Comparison of ENCODE assay signal across 7 mouse cellular contexts in the genomic region with DNA sequence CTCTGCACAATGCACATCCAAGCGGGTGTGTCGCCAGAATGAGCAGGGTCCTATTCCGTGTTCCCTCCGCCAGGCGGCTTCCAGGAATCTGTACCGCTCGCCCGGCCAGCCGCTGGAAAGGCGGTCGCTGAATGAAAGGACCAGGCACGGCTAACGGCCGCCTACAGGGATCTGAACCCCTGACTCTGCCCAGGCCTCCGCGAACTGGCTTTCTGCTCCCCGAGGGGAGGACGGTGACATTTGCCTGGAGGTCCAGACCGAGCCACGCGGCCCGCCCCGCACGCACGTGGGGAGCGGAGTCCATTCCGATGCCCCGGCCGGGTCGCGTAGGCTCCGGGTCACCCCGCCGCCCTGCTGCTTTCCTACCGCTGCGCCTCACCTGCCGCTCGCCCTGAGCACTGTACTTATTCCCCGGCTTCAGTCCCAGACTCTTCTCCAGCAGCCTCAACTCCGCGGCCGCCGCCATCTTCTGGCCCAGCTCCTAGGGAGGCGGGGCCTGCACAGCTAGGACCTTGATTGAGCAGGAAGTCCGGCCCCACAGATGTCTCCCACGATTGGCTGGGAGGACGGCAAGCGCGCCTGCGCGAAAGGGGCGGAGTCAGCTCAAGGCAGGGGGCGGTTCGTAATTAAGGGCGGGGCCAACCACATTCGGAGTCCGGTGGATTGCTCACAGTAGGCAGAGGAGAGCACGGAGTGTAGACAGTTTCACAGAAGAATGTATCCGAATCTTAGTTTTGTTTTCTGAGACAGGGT. TPM values are rescaled to one million over a fixed set of nuclear protein-coding genes. Genes with fewer than 3 reads are reported as not detected.
A peak's percentile ranks its signal among the peaks of the same experiment; 100 is the strongest.
DNase-seq lines count a peak whose midpoint lies in the region; ATAC-seq lines count a peak whose summit lies in the region.

A gene (minus strand): TSS at position 531 of the 753 bp plus-strand sequence.

- H3K9ac ChIP-seq in midbrain, embryonic 13.5 days (replicated peaks), result peak within 1 kb of the TSS; percentile 82

- H3K4me1 ChIP-seq in embryonic facial prominence, embryonic 10.5 days, result peaks cover 13% of the 10 kb centered on the region
- H3K4me1 ChIP-seq in limb, embryonic 10.5 days, result peaks cover 9% of the 10 kb centered on the region
- peaks cover 15% of the 10 kb centered on the region for H3K4me1 ChIP-seq in midbrain, embryonic 13.5 days (replicated peaks)

- H3K36me3 ChIP-seq in embryonic facial prominence, embryonic 10.5 days (replicated peaks), result peaks cover 36% of the 10 kb centered on the region
- peaks cover 33% of the 10 kb centered on the region for H3K36me3 ChIP-seq in limb, embryonic 10.5 days
- H3K36me3 ChIP-seq in midbrain, embryonic 13.5 days, result peaks cover 23% of the 10 kb centered on the region

- peak within 1 kb of the TSS; percentile 95 for H3K4me3 ChIP-seq in embryonic facial prominence, embryonic 10.5 days
- peak within 1 kb of the TSS; percentile 94 for H3K4me3 ChIP-seq in limb, embryonic 10.5 days
- peak within 1 kb of the TSS; percentile 85 for H3K4me3 ChIP-seq in midbrain, embryonic 13.5 days (replicated peaks)

- peak; percentile 96 for DNase-seq in adrenal gland, postnatal 10 days
- peak; percentile 97 for DNase-seq in embryonic facial prominence, embryonic 10.5 days (ENCODE audit: low spot score)
- peak; percentile 96 for DNase-seq in kidney, adult 11 months
- peak; percentile 95 for DNase-seq in limb, embryonic 10.5 days (ENCODE audit: low spot score)
- peak; percentile 98 for DNase-seq in spleen, adult 12 weeks (ENCODE audit: low spot score)

- peak within 1 kb of the TSS; percentile 97 for H3K27ac ChIP-seq in embryonic facial prominence, embryonic 10.5 days (replicated peaks)
- H3K27ac ChIP-seq in limb, embryonic 10.5 days, result peak within 1 kb of the TSS; percentile 97
- H3K27ac ChIP-seq in midbrain, embryonic 13.5 days, result peak within 1 kb of the TSS; percentile 83

- ATAC-seq in granulocyte monocyte progenitor cell, adult 5-6 weeks (replicated peaks; ENCODE audit: poor library complexity, severe bottlenecking), result peak; percentile 97
- peak; percentile 99 for ATAC-seq in midbrain, embryonic 13.5 days

- no peaks in the 10 kb centered on the region for H3K27me3 ChIP-seq in embryonic facial prominence, embryonic 10.5 days (replicated peaks; ENCODE audit: low read depth, poor library complexity, severe bottlenecking)
- no peaks in the 10 kb centered on the region for H3K27me3 ChIP-seq in limb, embryonic 10.5 days (ENCODE audit: low read depth, poor library complexity, severe bottlenecking)
- H3K27me3 ChIP-seq in midbrain, embryonic 13.5 days, result no peaks in the 10 kb centered on the region

- H3K4me2 ChIP-seq in midbrain, embryonic 13.5 days (replicated peaks), result peak within 1 kb of the TSS; percentile 74

- under 1% methylated on average over 59 of the region's 59 CpGs for WGBS in embryonic facial prominence, embryonic 10.5 days
- under 1% methylated on average over 59 of the region's 59 CpGs for WGBS in limb, embryonic 10.5 days
- WGBS in midbrain, embryonic 13.5 days, result under 1% methylated on average over 58 of the region's 59 CpGs

- 0 out of 2 replicates have a peak, but pooled peaks cover 2% of the 10 kb centered on the region for H3K9me3 ChIP-seq in embryonic facial prominence, embryonic 10.5 days
- H3K9me3 ChIP-seq in limb, embryonic 10.5 days (replicated peaks), result no peaks in the 10 kb centered on the region
- no peaks in the 10 kb centered on the region for H3K9me3 ChIP-seq in midbrain, embryonic 13.5 days

RNA-seq across cellular contexts. Expression of the gene that starts here (rescaled TPM):
- total RNA-seq in adrenal gland, postnatal 10 days (2021), result 10 to 100 TPM; 24.9 to 33.8 TPM
- polyA plus RNA-seq in embryonic facial prominence, embryonic 10.5 days (2016; fragmentation: Nextera tagmentation; extraction: Ambion mirVana), result 65.0 and 69.5 TPM in 2 replicates
- 37.2 and 57.7 TPM in 2 replicates for total RNA-seq in granulocyte monocyte progenitor cell, adult 5-6 weeks (2014; fragmentation: Nextera tagmentation)
- total RNA-seq in granulocyte monocyte progenitor cell, adult 5-6 weeks (2017), result 46.8 and 50.7 TPM in 2 replicates
- polyA plus RNA-seq in limb, embryonic 10.5 days (2016; fragmentation: Nextera tagmentation; extraction: Ambion mirVana), result 59.0 and 71.6 TPM in 2 replicates
- polyA plus RNA-seq in midbrain, embryonic 13.5 days (2015; fragmentation: Nextera tagmentation; extraction: Ambion mirVana), result 91.3 and 92.3 TPM in 2 replicates

Comparison
In these comparisons a context has a peak if more than half of its experiments do, and no peak if none do; other contexts are left out.
1. Peak in every context shown above with its lines: DNase-seq, ATAC-seq, H3K4me3 ChIP-seq and H3K27ac ChIP-seq.